Mouse (Mus musculus): ENCODE measurements around the gene Tmbim7. TPM values are rescaled to one million over a fixed set of nuclear protein-coding genes. Genes with fewer than 3 reads are reported as not detected.

The Tmbim7 gene
- polyA plus RNA-seq, 1 experiment from 2014 or later, result not detected

Small RNA genes within 50 kb of the gene (microRNA-seq; reads per million reads assigned to microRNA genes)
- gene Gm22926 (not detected), gene Gm26238 (not detected)

Other genes starting within 250 kb of the Tmbim7 start
- 23.2 and 25.0 TPM in 2 replicates for gene Fam133b, start 107.3 kb upstream of the Tmbim7 start, polyA plus RNA-seq (2014; fragmentation: Nextera tagmentation; extraction: Ambion mirVana)
- 1.7 and 3.5 TPM in 2 replicates for gene 1700109H08Rik, start 79.6 kb upstream of the Tmbim7 start, polyA plus RNA-seq (2014; fragmentation: Nextera tagmentation; extraction: Ambion mirVana)
- 18.3 and 25.2 TPM in 2 replicates for gene Pex1, start 55.1 kb upstream of the Tmbim7 start, polyA plus RNA-seq (2014; fragmentation: Nextera tagmentation; extraction: Ambion mirVana)
- 14.8 and 15.9 TPM in 2 replicates for gene Rbm48, start 54.6 kb upstream of the Tmbim7 start, polyA plus RNA-seq (2014; fragmentation: Nextera tagmentation; extraction: Ambion mirVana)
- 77.4 and 81.5 TPM in 2 replicates for gene Gatad1, start 6.0 kb downstream of the Tmbim7 start, polyA plus RNA-seq (2014; fragmentation: Nextera tagmentation; extraction: Ambion mirVana)
- gene Ankib1, start 151.7 kb downstream of the Tmbim7 start, polyA plus RNA-seq (2014; fragmentation: Nextera tagmentation; extraction: Ambion mirVana), result 25.0 and 25.7 TPM in 2 replicates
- 49.8 and 51.4 TPM in 2 replicates for gene Krit1, start 152.0 kb downstream of the Tmbim7 start, polyA plus RNA-seq (2014; fragmentation: Nextera tagmentation; extraction: Ambion mirVana)
- 0.07 and 0.12 TPM in 2 replicates for gene Lrrd1, start 194.0 kb downstream of the Tmbim7 start, polyA plus RNA-seq (2014; fragmentation: Nextera tagmentation; extraction: Ambion mirVana)
- 5.9 and 7.3 TPM in 2 replicates for gene Mterf1a, start 242.8 kb downstream of the Tmbim7 start, polyA plus RNA-seq (2014; fragmentation: Nextera tagmentation; extraction: Ambion mirVana)

Measured in hindbrain, embryonic 14.5 days (tissue).